Mouse (Mus musculus) neural tube, embryonic 10.5 days (tissue): ENCODE data around the gene Fgfr2.

ENCODE experiments used
- DNase-seq: peaks from one replicate; pipeline ENCODE4 v3.0.0-alpha.2; 2017; ENCODE audit warnings: low spot score; ENCODE audit errors: extremely low spot score

Gene Fgfr2

DNA sequence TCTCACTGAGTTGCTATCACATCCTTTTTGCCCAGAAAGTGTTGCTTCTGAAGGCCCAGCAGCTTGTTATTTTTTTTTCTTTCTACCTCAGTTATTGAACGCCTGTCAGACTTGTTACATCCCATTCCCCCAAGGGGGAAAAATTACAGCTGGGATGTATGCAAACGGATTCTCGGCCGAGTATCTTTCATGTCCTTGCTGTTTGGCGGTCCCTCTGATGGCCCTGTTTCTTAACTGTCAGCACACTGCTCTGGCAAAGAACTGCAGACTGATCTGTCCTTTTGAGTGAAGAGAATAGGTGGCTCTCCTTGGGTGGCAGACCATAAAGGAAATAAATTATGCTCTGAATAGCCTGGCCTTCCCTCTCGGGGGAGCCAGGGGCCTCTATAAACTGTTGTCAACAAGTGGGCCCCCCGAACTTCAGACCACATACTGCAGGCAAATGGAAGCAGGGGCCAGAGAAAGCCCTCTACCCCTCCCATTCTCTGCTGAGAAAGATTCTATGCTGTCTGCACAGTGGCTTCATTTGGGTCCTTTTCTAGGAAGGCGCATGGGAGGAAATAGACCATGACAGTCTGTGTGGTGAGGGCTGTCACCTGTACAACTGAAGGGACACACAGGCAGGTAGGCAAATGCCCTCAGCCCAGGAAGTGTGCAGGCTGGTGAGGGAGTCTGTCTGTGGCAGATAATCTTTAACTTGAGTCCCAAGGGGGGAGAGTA is 738.3 kb downstream of the Fgfr2 start:
- DNase-seq = no peak

DNA sequence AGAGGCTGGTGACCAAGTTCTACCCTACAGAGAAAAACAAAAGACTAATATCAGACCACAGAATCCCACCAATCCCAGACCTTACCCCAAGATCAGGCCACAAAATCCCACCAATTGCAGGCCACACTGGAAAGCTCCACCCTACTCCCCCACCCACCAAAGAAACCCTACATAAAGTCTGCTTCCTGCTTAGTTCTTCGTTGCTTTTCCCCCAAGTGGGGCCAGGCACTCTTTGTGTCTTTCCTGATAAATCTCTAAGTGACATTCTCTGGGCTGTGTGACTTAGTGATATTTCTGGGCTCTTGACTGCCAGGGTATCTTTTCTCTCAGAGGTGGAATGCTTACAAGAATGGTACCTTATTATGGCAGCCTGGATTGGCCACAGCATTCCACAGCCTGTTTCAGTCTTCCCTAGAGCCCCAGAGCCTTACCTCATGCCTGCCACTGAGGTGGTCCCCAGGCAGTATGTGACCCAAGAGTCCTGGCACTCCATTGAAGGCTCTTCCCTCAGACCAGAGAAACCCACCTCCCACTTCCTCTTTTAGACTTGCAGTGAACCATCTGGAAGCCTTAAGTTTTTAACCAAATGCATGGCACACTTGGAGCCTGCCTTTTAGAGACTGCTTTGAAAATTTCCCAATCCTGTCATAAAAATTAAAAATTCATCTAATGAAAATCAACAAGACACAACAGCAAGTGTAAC is 742.4 kb downstream of the Fgfr2 start:
- no peak for DNase-seq

- DNase-seq = no peak
Measured at GRCm38 (mm10) chr7:132377913-132378312, 745.2 kb downstream of the Fgfr2 start.

DNA sequence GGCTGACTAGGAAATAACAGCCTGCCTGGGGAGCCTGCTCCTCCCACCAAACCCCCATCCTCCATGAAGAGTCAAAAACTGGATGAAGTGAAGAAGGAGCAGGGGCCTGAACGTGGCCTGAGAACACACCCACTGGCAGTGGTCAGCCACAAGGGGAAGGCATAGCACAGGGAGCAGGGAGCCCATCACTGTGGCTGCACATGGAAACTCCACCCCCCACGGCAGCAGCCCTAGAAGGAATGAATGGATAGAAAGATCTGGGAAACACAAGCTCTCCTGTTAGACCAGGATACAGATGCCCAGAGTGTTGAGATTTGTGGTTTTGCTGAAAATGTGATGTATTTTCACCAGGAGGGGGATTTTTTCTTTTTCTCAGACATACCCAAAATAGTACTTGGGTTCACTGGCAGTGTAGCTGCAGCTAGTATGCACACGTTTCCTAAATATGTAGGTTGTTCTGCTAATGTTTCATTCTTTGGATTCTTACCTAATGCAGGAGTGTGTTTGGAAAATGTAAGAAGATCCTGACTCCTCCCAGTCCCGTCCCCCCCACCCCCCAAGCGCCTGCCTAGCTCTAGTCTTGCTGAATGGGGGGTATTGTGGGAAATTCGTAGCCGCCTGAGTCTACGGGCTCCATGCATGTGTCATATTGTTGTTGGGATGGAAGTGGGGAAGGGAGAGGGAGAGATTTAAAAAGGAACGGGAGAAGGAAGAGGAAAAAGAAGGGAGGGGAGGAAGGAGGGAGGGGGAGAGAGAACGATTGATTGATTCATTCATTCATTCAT is 749.4 kb downstream of the Fgfr2 start:
- DNase-seq = no peak

GRCm38 (mm10) chr7:132372752-132373513 is 750.2 kb downstream of the Fgfr2 start:
- no peak for DNase-seq

DNA sequence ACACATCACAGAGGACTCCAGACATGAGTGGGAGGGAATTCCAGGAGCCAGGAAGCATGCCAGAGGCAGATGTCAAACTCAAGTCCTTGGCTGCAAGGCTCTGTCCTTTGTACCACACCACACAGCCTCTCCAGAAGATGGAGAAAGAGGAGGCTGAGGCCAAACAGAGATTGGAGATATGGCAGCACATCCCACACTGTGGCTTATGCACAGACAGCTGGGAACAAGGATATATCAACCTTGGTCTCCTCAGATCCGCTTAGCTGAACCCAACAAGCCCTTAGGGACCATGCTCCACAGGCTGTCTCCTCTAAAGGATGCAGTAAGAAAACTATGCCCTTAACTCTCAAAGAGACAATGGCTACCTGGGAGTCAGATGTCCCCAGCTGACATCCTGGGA is 751.3 kb downstream of the Fgfr2 start:
- DNase-seq = no peak

DNA sequence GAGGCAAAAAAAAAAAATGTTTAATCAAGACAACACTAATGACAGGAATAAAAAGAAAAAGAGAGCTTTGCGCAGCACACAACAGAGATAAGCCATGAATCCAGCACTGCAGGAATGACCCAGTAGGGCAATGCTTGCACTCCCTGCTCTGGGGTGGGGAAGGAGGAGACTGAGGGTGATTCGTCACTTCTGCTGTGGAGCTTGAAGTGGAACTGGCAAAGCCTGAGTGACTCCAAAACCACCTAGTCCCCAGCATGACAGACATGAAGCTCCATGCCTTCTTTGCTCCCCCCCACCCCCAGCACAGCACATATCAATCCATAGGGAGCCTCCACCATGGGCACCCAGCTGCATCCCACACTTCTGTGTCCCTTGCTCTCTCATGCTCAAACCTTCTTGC is 753.4 kb downstream of the Fgfr2 start:
- DNase-seq = no peak

GRCm38 (mm10) chr7:132368859-132369258 is 754.3 kb downstream of the Fgfr2 start:
- no peak for DNase-seq

DNA sequence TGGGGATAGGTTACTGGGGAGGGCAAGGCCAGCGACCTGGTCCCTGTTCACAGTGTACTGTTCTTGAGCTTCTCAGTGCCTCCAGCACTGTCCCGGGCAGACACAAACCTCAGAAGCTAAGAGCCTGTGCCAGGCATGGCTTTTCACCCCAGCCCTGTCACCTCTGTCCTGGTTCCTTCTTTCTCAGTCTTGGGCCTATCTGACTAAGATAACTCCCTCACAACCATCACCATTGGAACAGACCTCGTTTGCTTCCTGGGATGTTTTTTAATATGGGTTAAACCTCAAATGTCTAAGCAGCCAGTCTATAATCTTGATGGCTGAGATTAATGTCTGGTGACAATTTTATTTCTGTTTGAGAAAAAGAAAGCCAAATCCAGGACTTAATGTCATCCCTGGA is 755.8 kb downstream of the Fgfr2 start:
- no peak for DNase-seq

- DNase-seq = no peak
Measured at GRCm38 (mm10) chr7:132365703-132366384, 757.3 kb downstream of the Fgfr2 start.

DNA sequence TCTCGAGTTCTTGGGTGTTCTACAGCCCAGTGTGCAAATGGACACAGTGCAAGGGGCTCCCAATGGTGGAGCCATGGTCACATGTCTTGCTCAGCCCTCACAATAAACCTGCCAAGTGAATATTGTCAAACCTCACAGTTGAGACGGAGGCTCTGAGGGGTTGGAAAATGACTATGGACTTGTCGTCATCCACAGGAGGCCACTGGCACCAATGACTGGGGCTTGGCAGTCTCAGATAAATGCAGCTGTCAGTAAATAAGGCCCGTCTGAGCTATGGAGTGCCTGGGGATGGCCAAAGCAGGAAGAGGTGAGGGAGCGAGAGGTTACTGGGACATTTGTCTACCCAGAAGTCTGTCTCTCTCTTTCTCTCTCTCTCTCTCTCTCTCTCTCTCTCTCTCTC is 758.0 kb downstream of the Fgfr2 start:
- no peak for DNase-seq

GRCm38 (mm10) chr7:132364506-132364905 is 758.6 kb downstream of the Fgfr2 start:
- no peak for DNase-seq

GRCm38 (mm10) chr7:132360336-132360735 is 762.8 kb downstream of the Fgfr2 start:
- no peak for DNase-seq

- no peak for DNase-seq
Measured at GRCm38 (mm10) chr7:132358709-132359108, 764.4 kb downstream of the Fgfr2 start.

- no peak for DNase-seq
Measured at GRCm38 (mm10) chr7:132358250-132358649, 764.9 kb downstream of the Fgfr2 start.

- DNase-seq = no peak
Measured at GRCm38 (mm10) chr7:132357841-132358237, 765.3 kb downstream of the Fgfr2 start.

GRCm38 (mm10) chr7:132356881-132357840 is 766.0 kb downstream of the Fgfr2 start:
- DNase-seq = no peak

DNA sequence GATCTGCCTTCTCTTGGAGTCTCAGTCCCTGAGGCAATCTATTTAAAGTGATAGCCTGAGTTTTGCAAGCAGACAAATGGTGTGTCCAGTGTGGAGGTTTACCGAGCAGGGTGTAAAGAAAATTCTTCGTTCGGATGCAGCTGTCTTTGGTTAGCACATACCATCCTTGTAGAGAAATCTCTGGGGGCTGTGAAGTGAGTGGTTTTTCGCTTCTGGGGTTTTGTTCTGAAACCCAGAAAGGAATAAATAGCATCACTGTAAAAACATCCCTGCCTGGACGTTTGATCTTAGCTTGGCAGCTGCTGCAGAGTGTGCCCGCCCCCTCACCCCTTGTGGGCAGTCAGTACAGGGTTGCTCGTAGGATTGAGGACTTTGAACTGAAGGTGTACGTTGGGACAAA is 767.0 kb downstream of the Fgfr2 start:
- no peak for DNase-seq

- no peak for DNase-seq
Measured at GRCm38 (mm10) chr7:132355767-132356166, 767.4 kb downstream of the Fgfr2 start.

DNA sequence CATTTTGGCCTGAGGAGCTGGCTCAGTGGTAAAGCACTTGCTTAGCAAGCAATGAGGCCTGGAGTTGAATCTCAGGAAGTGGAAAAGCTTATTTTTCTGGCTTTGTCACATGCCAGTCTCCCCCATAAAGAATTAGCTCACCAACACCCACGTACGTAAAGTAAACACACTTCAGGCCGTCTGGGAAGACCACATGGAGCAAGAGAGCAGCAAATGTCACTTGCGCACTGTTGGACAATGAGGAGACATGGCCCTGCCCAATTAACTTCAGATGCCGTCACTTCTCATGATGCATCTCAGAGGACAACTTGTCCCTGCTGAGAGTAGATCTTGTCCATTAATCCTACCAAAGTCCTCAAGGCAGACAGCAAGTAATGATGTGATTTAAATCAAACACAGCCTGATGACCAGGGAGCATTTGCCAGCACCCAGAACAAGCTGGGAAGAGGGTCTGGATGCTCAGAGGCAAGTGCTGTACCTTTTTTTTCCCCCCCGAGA is 774.0 kb downstream of the Fgfr2 start:
- DNase-seq = no peak
